Mouse (Mus musculus) cortical plate, adult 2 months (tissue): ENCODE measurements around the gene Svopl. TPM values are rescaled to one million over a fixed set of nuclear protein-coding genes. Genes with fewer than 3 reads are reported as not detected.

Experiments
- H3K27ac ChIP-seq: fragments of 200-500 bp; 2 replicates; pipeline ENCODE4 v1.5.1; 2012; ENCODE audit warnings: low read length, control low read depth, inconsistent platforms; ENCODE audit not compliant: insufficient read depth
- H3K4me1 ChIP-seq: fragments of 200-500 bp; 2 replicates; pipeline ENCODE4 v1.6.1; 2011; ENCODE audit warnings: low read length; ENCODE audit not compliant: control insufficient read depth, insufficient read depth
- H3K4me3 ChIP-seq: fragments of 200-500 bp; 2 replicates; pipeline ENCODE4 v1.5.1; 2011; ENCODE audit warnings: mild to moderate bottlenecking, low read length, control low read depth; ENCODE audit not compliant: insufficient read depth
- CTCF ChIP-seq: fragments of 200-500 bp; IDR thresholded peaks from 2 replicates; pipeline ENCODE4 v1.5.1; 2011; ENCODE audit warnings: mild to moderate bottlenecking, control low read depth, low read length; ENCODE audit not compliant: insufficient read depth; ENCODE audit errors: extremely low read depth
- POLR2A ChIP-seq: fragments of 200-500 bp; IDR thresholded peaks from 2 replicates; pipeline ENCODE4 v1.6.1; 2011; ENCODE audit warnings: mild to moderate bottlenecking, low read length, control low read depth; ENCODE audit not compliant: insufficient read depth; ENCODE audit errors: extremely low read depth
- polyA plus RNA-seq: library from polyadenylated mRNA; depleted of rRNA; stranded (reverse); fragments of >200 nt; gene quantifications from 2 replicates; pipeline ENCODE4 v1.2.3, GENCODE M21; 2012; rRNA removed

Svopl gene
- polyA plus RNA-seq, 1 experiment, result not detected

DNA sequence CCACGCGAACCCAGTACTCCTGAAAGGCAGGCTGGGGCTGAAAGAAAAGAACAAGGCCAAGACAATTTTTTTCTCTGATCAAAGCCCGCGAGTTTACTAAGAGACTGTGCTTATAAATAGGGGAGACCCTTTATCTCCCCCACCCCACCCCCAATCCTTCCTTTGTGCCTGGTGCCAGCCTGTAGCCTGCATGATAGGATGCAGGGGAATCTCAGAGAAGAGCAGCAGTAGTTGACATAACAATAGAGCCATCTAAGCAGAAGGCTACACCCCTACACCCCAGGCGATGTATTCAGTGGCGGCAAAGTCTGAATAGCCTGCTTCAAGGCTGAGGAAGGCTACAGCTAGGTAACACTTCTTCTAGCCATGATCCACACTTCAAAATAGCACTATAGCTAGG lies 110.3 kb downstream of the Svopl start:
- no peak for TF ChIP-seq POLR2A
- no peak for TF ChIP-seq CTCF
- H3K4me3 ChIP-seq, result no peak overlapping the region

More for the DNA sequence above, 110.3 kb downstream of the Svopl start:
- Histone ChIP-seq H3K27ac (no peak overlapping the region), H3K4me1 (peaks cover 2% of the 10 kb centered on the region; the same call in 1 of the 2 replicates)

Other genes starting within 250 kb of the Svopl start
- 20.7 and 20.9 TPM in 2 replicates for gene Trim24, start 176.2 kb downstream of the Svopl start, polyA plus RNA-seq
- not detected in 2 replicates for gene Tmem213, start 62.3 kb upstream of the Svopl start, polyA plus RNA-seq
- 0.15 and 0.30 TPM in 2 replicates for gene Atp6v0a4, start 77.6 kb upstream of the Svopl start, polyA plus RNA-seq
- 19.5 and 20.4 TPM in 2 replicates for gene D630045J12Rik, start 207.0 kb upstream of the Svopl start, polyA plus RNA-seq